Mouse (Mus musculus) forebrain, embryonic 14.5 days (tissue): ENCODE measurements around the gene Cetn4. TPM values are rescaled to one million over a fixed set of nuclear protein-coding genes. Genes with fewer than 3 reads are reported as not detected.

Source experiments
- ATAC-seq: fragments of 200-750 bp; cut with Nextera tagmentation; 2 replicates; pipeline ENCODE4 v1.8.0; 2017; ENCODE audit warnings: mild to moderate bottlenecking, moderate library complexity
- DNase-seq: peaks from one replicate; pipeline ENCODE4 v3.0.0-alpha.2; 2015; ENCODE audit warnings: low spot score
- H3K27ac ChIP-seq: fragments of 300-500 bp; sonication (generic); 2 replicates; pipeline ENCODE4 v1.5.1; 2014; ENCODE audit warnings: low read depth, mild to moderate bottlenecking, control low read depth, low read length, moderate library complexity
- H3K27me3 ChIP-seq: fragments of 300-500 bp; sonication (generic); replicated peaks from 2 replicates; pipeline ENCODE4 v1.6.1; 2014; ENCODE audit warnings: low read length, control low read depth, mixed read lengths; ENCODE audit not compliant: control insufficient read depth, insufficient read depth
- H3K36me3 ChIP-seq: fragments of 300-500 bp; sonication (generic); 2 replicates; pipeline ENCODE4 v1.6.1; 2014; ENCODE audit warnings: low read length, control low read depth; ENCODE audit not compliant: control insufficient read depth, insufficient read depth
- H3K4me1 ChIP-seq: fragments of 300-500 bp; sonication (generic); 2 replicates; pipeline ENCODE4 v1.6.1; 2014; ENCODE audit warnings: antibody characterized with exemption, low read length, control low read depth; ENCODE audit not compliant: control insufficient read depth, insufficient read depth
- H3K4me2 ChIP-seq: fragments of 300-500 bp; sonication (generic); 2 replicates; pipeline ENCODE4 v1.6.1; 2014; ENCODE audit warnings: mild to moderate bottlenecking, control low read depth, low read length
- H3K4me3 ChIP-seq: fragments of 300-500 bp; sonication (generic); 2 replicates; pipeline ENCODE4 v1.5.1; 2014; ENCODE audit warnings: low read depth, low read length, control low read depth
- H3K9ac ChIP-seq: fragments of 300-500 bp; sonication (generic); 2 replicates; pipeline ENCODE4 v1.6.1; 2014; ENCODE audit warnings: mild to moderate bottlenecking, low read length, control low read depth, moderate library complexity
- H3K9me3 ChIP-seq: fragments of 300-500 bp; sonication (generic); replicated peaks from 2 replicates; pipeline ENCODE4 v1.6.1; 2016; ENCODE audit warnings: low read length, control low read depth, mixed read lengths; ENCODE audit not compliant: control insufficient read depth
- WGBS: fragments of 180-500 bp; shearing (Covaris S2); extraction: QIAGEN DNeasy Blood & Tissue Kit; methylation state at CpG from one replicate; pipeline ENCODE4 v1.1.7; 2014; 5-methylcytosine and 5-hydroxymethylcytosine counted together
- polyA plus RNA-seq: library from polyadenylated mRNA; unstranded; fragments of >200 nt; fragmentation: Nextera tagmentation; extraction: Ambion mirVana; gene quantifications from 2 replicates; pipeline ENCODE4 v1.2.1, GENCODE M21; 2014

Cetn4 gene
- polyA plus RNA-seq, 1 experiment from 2014 or later, result 1.6 TPM

DNA sequence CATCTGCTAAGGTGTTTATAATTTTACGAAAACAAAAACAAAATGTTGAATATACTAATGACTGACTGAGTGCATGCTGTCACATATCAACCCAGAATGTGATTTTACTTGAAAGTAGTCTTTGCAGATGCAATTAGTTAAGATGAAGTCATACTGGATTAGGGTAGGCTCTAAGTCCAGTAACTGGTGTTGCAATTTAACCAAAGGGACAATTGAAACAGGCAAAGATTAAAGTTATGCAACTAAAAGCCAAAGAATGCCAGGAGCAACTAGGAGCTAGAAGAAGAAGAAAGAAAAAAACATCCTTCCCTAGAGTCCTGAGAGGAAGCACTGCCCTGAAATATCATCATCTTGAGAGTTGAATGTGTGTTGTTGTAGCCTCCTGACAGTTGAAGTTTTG lies 3.7 kb upstream of the Cetn4 start:
- H3K9me3 ChIP-seq, result no peaks in the 10 kb centered on the region
- WGBS, result 95% methylated on average over 1 of the region's 1 CpGs
- no peak overlapping the region for H3K9ac ChIP-seq
- no peak overlapping the region for H3K4me2 ChIP-seq
- ATAC-seq (no peak), DNase-seq (no peak)
- no peaks in the 10 kb centered on the region for H3K27me3 ChIP-seq
- no peak overlapping the region for H3K27ac ChIP-seq
- no peaks in the 10 kb centered on the region for H3K36me3 ChIP-seq
- H3K4me1 ChIP-seq, result no peaks in the 10 kb centered on the region
- no peak overlapping the region for H3K4me3 ChIP-seq

DNA sequence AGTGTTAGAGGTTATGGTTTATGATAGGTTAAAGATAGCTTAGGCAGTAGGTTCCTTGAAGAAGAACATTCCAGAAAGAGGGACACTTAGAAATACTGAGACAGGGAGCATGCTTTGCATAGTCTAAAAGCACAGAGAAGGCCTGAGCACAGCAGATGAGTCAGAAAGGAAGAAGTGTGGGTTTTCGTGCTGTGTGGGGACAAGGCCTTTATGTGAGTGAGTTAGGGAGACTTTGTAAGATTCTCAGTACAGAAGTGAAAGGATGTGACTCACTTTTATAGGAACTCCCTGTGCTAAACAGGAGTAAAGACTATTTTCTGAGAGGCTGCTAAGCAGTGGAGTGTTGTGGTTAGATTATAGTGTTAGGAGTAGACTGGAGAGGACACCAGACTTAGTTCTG lies 863 bp upstream of the Cetn4 start:
- WGBS, result 39% methylated on average over 1 of the region's 1 CpGs
- H3K36me3 ChIP-seq, result no peaks in the 10 kb centered on the region
- ATAC-seq (no peak), DNase-seq (no peak)
- peak overlapping the region; percentile 82 for H3K9ac ChIP-seq
- H3K27ac ChIP-seq, result no peak overlapping the region
- H3K9me3 ChIP-seq, result no peaks in the 10 kb centered on the region
- H3K4me1 ChIP-seq, result no peaks in the 10 kb centered on the region
- peak overlapping the region; percentile 73 for H3K4me2 ChIP-seq
- no peaks in the 10 kb centered on the region for H3K27me3 ChIP-seq
- no peak overlapping the region for H3K4me3 ChIP-seq

DNA sequence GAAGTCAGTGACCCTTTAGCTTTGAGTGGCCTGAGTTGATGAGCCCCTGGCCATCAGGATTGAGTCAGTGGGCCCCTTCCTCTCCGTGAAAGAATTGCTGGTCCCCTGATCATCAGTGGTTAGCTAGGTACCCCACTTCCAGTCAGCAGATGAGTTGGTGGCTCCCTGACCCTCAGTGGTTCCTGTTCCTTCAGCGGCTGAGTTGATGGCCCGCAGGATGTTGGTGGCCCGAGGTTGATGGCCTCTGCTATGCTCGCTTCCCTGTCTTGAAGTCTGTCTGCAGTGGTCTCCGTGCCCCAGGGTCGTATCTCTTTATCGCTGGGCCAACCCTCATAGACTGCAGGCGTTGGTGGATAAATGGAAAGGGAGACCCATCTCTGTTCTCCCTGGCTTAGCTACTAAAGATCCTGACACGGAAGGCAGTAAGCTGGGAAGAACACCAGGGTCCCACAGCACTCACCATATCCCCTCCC lies 575 bp downstream of the Cetn4 start:
- Histone ChIP-seq H3K4me1 (no peaks in the 10 kb centered on the region), H3K4me3 (peak overlapping the region; percentile 73), H3K4me2 (peak overlapping the region; percentile 73), H3K27ac (no peak overlapping the region), H3K9ac (peak overlapping the region; percentile 82), H3K9me3 (no peaks in the 10 kb centered on the region), H3K36me3 (no peaks in the 10 kb centered on the region), H3K27me3 (no peaks in the 10 kb centered on the region)
- no peak for DNase-seq
- 2% methylated on average over 10 of the region's 10 CpGs for WGBS
- no peak; the same call in 1 of the 2 replicates for ATAC-seq

DNA sequence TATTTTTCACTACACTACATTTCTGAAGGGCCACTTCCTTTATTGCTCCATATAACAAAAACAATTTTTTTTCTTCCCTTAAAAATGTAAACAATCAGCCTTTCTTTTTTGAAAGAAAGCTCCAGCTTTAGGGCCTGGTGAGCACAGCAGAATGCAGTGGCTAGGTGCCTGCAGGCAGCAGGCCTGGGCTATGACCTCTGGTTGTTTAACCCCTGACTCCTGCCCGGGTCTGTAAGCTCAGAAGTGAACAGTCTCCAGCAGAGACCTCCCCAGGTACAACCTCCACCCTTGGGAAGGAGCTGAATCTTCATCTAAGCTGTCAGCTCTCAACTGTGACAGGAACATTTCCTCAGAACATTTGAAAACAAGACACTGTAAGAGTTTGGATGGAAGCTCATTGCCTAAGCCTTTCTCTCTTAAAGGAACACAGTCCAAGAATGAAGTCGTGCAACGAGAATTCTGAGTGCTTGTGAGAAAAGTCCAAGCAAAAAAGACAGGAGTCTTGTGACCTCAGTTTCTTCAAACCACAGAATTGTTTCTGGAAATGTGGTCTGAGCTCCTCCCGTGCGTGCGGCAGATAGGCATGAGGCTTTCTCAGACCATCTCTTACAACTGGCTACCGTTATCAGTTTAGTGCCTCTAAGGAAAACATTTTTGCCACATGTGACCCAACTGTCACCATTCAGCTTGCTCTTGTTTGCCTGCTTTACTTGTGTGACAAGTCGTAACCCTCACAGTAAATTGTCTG lies 8.9 kb downstream of the Cetn4 start:
- no peaks in the 10 kb centered on the region for H3K36me3 ChIP-seq
- H3K9me3 ChIP-seq, result no peaks in the 10 kb centered on the region
- H3K4me3 ChIP-seq, result no peak overlapping the region
- no peak overlapping the region for H3K9ac ChIP-seq
- H3K4me1 ChIP-seq, result no peaks in the 10 kb centered on the region
- no peak overlapping the region for H3K4me2 ChIP-seq
- ATAC-seq (no peak), DNase-seq (no peak)
- WGBS, result 88% methylated on average over 8 of the region's 8 CpGs
- no peaks in the 10 kb centered on the region for H3K27me3 ChIP-seq
- H3K27ac ChIP-seq, result no peak overlapping the region

DNA sequence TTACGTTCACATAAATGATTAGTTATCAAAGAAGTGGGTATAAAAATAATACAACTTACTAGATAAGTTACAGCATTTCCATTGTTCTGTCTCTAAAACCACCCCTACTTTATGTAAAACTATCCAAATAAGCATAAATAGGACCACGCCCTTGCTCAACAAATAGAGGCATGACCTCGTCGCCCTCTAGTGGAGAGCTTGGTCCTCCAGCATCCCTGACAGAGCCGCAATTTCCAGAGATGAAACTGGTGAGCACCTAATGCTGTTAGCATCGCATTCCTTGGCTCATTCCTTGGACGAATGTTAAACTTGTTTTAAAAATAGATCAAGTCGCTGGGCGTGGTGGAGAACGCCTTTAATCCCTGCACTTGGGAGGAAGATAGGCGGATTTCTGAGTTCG lies 9.8 kb downstream of the Cetn4 start:
- H3K4me2 ChIP-seq, result no peak overlapping the region
- no peaks in the 10 kb centered on the region for H3K36me3 ChIP-seq
- H3K4me1 ChIP-seq, result no peaks in the 10 kb centered on the region
- H3K9ac ChIP-seq, result no peak overlapping the region
- no peaks in the 10 kb centered on the region for H3K9me3 ChIP-seq
- no peaks in the 10 kb centered on the region for H3K27me3 ChIP-seq
- DNase-seq (peak; percentile 69), ATAC-seq (no peak)
- no peak overlapping the region for H3K4me3 ChIP-seq
- no peak overlapping the region for H3K27ac ChIP-seq
- 37% methylated on average over 12 of the region's 12 CpGs for WGBS

DNA sequence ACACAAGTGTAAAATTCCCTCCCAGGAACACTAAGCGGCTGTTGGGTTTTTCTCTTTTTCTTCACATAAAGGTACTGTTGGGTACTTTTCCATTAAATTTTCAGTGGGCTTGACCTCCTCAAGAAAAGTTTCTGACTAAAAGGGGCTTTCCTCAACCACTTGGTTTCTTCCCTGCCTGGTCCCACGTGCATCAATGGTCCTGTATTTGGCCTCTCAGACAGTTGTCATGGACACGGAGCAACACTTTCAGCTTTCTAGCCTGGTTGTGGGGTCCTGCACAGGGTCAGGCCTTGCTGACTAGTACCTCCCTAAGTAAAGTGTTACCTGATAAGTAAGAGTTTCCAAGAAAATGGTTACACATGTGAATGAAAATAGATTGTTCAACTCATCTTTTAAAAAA lies 13.0 kb downstream of the Cetn4 start:
- ATAC-seq (no peak), DNase-seq (no peak)
- Histone ChIP-seq H3K4me1 (no peaks in the 10 kb centered on the region), H3K9ac (no peak overlapping the region), H3K27me3 (no peaks in the 10 kb centered on the region), H3K9me3 (no peaks in the 10 kb centered on the region), H3K4me2 (no peak overlapping the region), H3K36me3 (no peaks in the 10 kb centered on the region), H3K4me3 (no peak overlapping the region), H3K27ac (no peak overlapping the region)
- 77% methylated on average over 3 of the region's 3 CpGs for WGBS

DNA sequence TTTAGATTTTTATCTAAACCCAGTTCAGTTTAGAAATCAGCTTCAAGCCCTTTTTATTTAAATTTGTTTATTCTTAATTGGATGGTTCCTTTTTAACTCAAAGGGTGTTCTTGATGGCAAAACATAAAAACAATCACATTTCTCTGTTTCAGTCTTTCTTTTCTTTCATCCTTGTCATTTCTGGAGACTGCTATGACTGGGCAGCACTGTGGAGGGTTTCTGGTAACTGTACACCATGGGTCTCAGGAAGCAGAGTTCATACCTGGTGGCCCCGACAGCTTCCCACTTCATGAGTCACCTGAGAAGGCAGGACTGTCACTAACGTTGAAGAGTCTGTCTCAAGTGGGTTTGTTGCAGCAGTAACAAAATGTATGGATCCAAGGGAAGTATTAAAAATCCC lies 19.9 kb downstream of the Cetn4 start:
- H3K27me3 ChIP-seq, result no peaks in the 10 kb centered on the region
- H3K4me3 ChIP-seq, result no peak overlapping the region
- H3K9ac ChIP-seq, result no peak overlapping the region
- no peaks in the 10 kb centered on the region for H3K9me3 ChIP-seq
- no peaks in the 10 kb centered on the region for H3K4me1 ChIP-seq
- 70% methylated on average over 2 of the region's 2 CpGs for WGBS
- no peak overlapping the region for H3K27ac ChIP-seq
- DNase-seq, result no peak
- no peaks in the 10 kb centered on the region for H3K36me3 ChIP-seq
- H3K4me2 ChIP-seq, result no peak overlapping the region
- no peak for ATAC-seq

- WGBS, result 79% methylated on average over 2 of the region's 2 CpGs
- ATAC-seq, result no peak
- no peak overlapping the region for H3K27ac ChIP-seq
Measured at GRCm38 (mm10) chr3:37291929-37292328, 20.6 kb downstream of the Cetn4 start.

GRCm38 (mm10) chr3:37290881-37291541 lies 21.5 kb downstream of the Cetn4 start:
- ATAC-seq, result peak; percentile 54; the same call in 1 of the 2 replicates
- no peaks in the 10 kb centered on the region for H3K27me3 ChIP-seq
- H3K4me1 ChIP-seq, result no peaks in the 10 kb centered on the region
- no peaks in the 10 kb centered on the region for H3K9me3 ChIP-seq
- no peak overlapping the region for H3K9ac ChIP-seq
- WGBS, result 66% methylated on average over 7 of the region's 7 CpGs
- no peak overlapping the region for H3K27ac ChIP-seq
- no peak overlapping the region for H3K4me2 ChIP-seq
- peak; percentile 25 for DNase-seq
- H3K36me3 ChIP-seq, result no peaks in the 10 kb centered on the region
- no peak overlapping the region for H3K4me3 ChIP-seq

More at GRCm38 (mm10) chr3:37291929-37292328, 20.6 kb downstream of the Cetn4 start:
- no peaks in the 10 kb centered on the region for H3K27me3 ChIP-seq
- no peak overlapping the region for H3K4me2 ChIP-seq
- H3K4me3 ChIP-seq, result no peak overlapping the region
- no peak overlapping the region for H3K9ac ChIP-seq
- no peaks in the 10 kb centered on the region for H3K36me3 ChIP-seq
- H3K9me3 ChIP-seq, result no peaks in the 10 kb centered on the region
- no peaks in the 10 kb centered on the region for H3K4me1 ChIP-seq
- no peak for DNase-seq
